Mouse (Mus musculus): ENCODE measurements around the gene Ccdc154.

The Ccdc154 gene

DNA sequence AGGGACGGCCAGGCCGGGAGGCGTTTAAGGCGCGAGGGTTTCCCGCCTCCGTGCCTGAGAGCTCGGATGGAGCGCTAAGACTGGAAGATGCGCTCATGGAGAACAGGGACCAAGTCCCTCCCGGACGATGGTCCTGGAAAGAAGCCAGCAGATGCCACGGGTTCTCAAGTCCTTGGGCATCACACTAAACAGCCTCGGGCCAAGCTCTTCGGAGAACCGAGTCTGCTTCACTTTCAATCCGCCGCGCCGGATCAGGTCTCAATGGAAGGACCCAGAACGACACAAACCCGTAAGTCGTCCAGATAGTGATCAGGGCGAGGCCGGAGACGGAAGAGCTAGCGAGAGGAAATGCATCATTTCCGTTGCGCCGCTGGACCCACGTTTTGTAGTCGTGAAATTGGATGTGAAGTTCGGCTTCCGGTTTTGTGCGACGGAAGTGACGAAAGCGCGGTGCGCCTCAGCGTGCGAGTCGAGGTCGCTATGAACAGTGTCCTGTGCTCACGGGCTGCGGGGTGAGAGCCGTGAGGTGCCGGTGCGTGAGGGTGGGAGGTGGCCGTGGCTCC lies 21.9 kb downstream of the Ccdc154 start, which contains the start of gene BC003965:
BC003965 (plus strand) TSS at position 426 of the 563 bp plus-strand sequence.
- peak; percentile 92 to 98 for DNase-seq (ENCODE audit: low spot score in 2 of 2)

DNA sequence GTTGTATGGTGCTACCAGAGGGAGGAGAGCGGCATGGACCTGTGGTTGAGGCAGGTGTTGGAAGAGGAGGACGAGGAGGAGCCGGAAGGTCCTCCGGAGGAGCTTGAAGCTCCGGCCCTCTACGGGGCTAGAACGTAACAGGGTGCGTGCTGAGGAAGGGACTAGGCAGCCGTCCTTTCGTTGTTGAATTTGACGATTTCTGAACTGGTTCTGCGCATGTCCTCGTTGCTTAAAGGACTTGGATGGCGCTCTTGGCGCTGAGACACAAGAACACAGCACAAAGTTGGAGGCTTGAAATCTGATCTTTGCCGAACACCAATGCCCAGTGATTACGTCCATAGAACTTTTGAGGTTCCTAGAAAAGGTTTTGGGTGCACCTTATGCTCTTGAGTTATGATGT lies 22.7 kb downstream of the Ccdc154 start:
- no peak for DNase-seq (ENCODE audit: low spot score in 2 of 2)

DNA sequence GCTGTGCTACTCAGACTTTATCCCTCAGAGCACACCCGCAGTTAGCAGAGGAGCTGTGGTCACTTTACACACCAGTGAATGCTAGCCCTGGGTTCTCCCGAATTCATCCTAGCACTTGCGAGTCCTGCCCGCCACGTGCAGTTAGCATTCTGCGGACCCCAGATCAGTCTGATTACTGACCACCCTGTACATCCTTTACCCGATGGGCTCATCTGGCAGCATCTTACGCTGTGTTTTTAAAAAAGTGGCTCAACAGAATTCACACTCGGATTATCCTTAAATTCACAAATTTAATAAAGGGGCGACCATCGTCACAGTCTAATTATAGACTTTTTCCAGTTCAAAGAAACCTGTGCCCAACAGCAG lies 25.5 kb downstream of the Ccdc154 start:
- DNase-seq (ENCODE audit: low spot score in 2 of 2), result no peak

DNA sequence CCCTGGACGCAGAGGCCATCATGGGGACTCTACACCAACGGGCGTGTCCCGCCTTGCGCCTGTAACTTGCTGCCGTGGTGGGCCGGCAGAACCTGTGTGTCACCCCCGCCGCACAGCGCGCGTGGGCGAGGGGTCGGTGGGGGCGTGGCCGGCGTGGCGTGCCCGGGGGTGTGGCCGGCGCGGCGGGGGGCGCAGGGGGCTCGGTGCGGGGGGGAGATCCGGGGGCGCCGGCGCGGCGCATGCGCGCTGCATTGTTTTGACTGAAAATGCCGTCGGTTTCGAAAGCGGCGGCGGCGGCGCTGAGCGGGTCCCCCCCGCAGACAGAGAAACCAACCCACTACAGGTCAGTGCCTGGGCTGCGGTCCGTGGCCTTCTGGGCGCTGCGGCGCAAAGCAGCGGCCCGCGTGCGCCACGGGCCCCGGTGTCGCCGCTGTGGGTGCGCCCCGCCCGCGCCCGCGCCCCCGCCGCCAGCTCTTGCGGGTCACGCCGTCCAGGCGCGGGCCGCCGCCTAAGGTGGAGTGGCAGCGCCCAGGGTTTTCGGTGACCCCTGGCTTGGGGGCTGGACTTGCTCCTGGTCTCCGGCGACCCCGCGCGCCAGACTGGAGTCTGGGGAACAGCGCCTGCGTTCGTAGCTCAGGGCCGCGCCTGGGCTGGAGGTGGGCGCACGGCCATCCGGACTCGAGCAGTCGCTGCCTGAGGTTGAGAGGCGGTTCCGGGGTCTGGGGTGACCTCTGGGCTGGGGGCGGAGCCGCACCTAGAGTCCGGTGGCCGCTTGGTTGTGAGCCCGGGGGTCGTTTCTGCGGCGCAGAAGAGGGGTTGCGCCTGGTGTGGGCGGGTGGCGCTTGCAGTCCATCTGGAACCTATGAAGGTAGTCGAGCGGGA lies 26.1 kb downstream of the Ccdc154 start, which contains the start of gene Unkl:
Unkl (plus strand) TSS at position 248 of the 882 bp plus-strand sequence.
- peak; percentile 76 to 78 for DNase-seq (ENCODE audit: low spot score in 2 of 2)

DNA sequence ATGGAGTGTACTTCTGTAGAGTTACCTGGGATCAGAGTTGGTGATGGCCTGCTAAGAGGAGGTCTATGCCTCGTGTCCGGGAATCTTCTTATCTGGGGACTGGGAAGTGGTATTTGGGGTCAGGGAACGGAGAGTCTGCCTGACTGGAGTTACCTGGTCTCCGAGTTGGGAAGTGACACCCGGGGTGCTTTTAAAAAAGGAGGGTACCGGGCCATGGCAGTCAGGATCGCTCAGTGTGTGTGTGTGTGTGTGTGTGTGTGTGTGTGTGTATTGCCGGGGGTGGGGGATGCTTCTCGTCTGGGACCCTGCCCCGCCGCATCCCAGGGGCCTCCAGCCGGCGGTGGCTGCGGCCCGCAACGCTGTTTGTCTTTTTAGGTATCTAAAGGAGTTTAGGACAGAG lies 26.8 kb downstream of the Ccdc154 start:
- DNase-seq (ENCODE audit: low spot score in 2 of 2), result no peak

DNA sequence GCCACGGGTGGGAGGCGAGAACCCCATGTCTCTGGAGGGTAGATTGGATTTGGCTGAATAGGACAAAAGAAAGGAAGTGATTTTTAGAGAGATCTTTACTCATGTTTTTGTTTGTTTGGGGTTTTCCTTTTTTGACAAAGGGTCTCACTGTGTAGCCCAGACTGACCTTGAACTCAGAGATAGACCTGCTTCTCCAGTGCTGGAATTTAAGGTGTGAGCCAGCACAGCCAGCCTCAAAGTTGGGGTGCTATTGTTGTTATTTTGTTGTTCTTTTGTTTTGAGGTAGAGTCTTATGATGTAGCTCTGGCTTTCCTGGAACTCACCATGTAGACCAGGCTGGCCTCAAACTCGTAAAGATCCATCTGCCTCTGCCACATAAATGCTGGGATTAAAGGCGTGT lies 40.1 kb downstream of the Ccdc154 start:
- no peak for DNase-seq (ENCODE audit: low spot score in 2 of 2)

DNA sequence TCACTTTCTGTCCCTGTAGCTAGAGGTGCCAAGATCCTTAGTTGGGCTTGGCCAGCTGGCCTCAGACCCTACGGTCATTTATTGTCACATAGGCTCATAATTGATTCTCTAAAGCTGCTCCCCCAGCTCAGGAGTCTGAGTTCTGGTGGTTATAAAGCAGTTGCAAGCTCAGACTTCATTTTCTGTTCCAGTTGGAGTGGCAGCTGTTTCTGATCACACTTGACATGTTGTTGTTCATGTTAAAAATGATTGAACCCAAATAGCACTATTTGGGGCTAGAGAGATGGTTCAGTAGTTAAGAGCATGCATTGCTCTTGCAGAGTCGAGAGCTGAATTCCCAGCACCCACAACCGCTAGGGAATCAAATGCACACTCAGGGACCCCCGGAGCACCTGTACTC lies 47.7 kb downstream of the Ccdc154 start:
- DNase-seq (ENCODE audit: low spot score in 2 of 2), result no peak

DNA sequence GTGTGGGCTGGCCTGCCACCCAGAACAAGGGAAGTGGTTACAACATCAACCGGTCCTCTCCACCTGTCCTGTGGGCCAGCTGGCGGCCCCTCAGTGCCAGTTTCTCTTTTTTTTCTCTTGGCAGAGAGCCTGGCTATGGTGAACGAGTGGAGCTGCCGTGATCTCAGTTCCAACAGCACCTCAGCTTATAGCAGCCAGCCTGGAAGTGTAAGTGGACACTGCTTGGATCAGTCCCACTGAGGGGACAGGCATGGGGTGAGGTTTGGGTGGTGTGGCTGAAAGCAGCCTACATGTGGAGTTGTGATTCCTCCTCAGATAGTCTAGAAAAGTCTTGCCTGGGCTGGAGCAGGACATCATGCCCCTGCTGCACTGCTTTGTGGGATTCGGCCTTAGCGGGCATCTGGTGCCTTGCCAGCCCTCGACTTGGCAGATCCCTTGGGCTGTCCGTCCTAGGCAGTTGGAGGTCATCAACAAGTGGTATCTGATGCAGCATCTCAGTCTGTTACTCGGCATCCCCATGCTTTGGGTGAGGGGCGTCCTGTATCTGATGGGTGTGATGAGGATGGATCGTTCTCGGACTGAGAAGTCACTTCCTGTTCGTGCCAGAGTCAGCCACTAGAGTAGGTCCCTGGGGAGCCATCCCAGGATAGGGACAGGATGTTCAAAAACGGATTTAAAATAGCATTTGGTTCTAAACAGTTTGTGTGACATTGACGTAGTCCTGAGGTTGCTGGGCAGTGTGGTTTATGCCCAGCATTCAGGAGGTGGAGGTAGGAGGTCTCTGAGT lies 48.6 kb downstream of the Ccdc154 start:
- DNase-seq (ENCODE audit: low spot score in 2 of 2), result no peak

DNA sequence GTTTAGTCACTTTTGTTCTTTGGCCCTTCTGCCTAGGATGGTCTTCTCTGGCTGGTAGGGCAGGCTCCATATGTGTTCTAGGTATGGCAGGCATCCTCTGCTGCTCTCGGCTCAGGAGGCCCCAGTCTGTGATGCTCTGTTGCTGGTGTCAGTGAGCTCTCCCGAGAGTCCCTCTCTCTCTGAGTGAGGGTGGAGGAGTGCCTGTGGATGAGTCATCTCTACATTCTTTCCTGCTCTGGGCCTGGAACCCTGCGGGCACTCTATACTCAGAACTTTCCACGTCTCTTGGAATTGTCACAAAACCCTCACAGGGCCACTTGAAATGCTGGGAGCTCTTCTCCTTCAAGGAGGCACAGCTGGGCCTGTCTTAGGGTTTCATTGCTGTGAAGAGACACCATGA lies 49.4 kb downstream of the Ccdc154 start:
- no peak for DNase-seq (ENCODE audit: low spot score in 2 of 2)

DNA sequence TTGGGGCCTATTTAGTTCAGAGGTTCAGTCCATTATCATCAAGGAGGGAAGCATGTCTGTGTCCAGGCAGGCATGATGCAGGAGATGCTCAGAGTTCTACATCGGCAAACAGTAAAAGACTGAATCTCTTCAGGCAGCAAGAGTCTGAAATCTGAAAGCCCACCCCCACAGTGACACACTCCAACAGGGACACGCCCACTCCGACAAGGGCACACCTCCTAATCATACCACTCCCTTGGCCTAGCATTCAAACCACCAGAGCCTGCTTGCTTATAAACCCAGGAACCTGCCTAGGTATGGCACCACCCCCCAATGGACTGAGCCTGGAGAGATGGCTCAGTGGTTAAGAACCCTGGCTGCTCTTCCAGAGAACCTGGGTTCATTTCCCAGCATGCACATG lies 53.2 kb downstream of the Ccdc154 start:
- DNase-seq (ENCODE audit: low spot score in 2 of 2), result no peak

DNA sequence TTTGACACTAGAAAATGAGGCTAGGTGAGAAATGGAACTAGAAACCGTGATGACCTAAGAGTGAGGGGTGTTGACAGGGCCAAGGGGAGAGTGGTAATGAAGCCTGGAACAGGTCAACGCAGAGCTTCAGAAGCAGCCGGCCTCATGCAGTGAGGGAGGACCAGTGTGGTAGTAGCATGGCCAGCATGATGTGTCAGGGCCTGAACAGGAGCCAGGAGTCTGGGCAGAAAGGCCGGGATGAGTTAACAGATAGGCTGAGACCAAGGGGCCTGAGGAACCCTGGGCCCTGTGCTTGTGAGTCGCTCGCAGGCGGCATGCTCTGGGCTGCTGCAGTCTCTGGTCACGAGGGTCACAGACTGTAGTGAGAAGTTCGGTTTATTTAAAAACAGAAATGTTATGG lies 56.7 kb downstream of the Ccdc154 start:
- no peak for DNase-seq (ENCODE audit: low spot score in 2 of 2)

DNA sequence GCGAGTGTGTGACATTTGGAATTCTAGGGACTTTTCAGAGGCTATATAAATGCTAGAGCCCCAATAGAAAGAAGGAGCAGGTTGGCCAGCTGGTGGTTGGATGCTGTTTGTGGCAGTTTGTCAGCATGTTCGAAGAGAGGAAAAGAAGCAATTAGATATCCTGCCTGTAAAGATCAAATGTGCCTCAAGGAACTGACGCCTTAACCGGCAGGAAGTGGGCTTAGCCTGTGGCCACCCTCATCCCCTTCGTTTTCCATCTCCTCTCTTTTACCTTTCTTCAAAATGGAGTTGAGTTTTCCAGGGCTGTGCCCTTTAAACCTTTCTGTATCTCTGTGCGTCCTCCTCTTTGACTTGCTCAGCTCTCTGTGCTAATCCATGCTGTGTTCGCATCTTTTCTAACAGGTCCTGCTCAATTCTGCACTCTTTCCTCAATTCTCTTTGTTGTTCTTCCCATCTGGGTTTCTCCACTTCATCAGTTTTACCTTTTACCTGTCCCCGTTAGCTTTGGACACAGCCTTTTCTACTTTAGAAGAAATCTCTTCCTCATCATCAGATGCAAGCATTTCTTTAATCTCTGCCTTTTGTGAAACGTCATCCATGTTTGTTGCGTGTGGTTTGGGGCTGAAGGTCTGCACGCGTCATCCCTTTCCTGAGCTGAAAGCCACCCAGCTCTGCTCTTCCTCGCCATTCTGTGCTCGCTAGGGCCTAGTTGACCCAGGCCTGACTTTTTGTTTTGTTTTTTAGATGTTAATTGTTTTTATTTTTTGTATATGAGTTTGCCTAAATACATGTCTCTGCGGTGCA lies 57.4 kb downstream of the Ccdc154 start:
- no peak for DNase-seq (ENCODE audit: low spot score in 2 of 2)

DNA sequence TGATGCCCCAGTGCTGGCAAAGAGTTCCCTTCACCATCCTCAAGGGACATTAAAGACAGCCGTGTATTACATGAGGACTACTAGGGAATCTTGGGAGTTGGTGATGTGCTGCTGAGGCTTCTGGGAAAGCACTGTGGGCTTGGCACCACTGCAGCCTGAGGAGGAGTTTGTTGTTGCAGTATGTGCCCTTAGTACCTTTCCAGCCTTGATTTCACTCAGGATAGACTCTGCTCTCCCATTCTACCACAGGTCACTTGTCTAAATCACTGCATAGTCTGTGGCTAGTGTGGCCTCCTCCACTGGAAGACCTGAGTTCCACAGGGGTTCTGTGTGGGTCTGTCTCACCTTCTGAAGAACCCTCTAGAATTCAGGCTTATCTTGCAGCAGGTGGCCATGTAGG lies 58.5 kb downstream of the Ccdc154 start:
- no peak for DNase-seq (ENCODE audit: low spot score in 2 of 2)

Data from urinary bladder, postnatal 4 days (tissue).